Mouse (Mus musculus): ENCODE data around the gene Ldoc1. TPM values are rescaled to one million over a fixed set of nuclear protein-coding genes. Genes with fewer than 3 reads are reported as not detected.

Gene Ldoc1
- not detected for polyA plus RNA-seq (2014; fragmentation: Illumina TruSeq; extraction: RNeasy Lipid Tissue Mini Kit (QIAGEN cat#74804); ENCODE audit: low read depth, low replicate concordance)

GRCm38 (mm10) chrX:61709302-61710033, at the start of gene Ldoc1:
Ldoc1 (plus strand) TSS chrX:61709497.

Data from liver, adult 10 weeks (tissue).